Mouse (Mus musculus): ENCODE results near the gene Mt3.

DNA sequence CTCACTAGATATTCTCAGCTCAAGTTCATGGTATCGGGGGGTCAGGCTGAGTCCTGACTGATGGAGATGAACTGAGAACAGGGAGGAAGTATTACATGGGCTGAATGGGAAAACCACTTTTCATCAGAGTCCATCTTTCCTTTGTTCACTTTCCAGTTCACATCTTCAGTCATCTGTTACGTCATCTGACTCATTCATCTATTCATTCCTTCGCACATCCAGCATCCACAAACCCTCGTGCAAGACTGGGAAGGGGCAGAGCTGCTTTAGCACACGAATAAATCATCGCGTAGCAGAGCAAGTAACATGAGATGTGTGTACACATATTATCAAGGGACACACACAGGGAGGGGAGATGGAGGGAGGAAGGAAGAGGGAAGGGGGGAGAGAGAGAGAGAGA lies 16.2 kb upstream of the Mt3 start:
- TF ChIP-seq CTCF (IDR thresholded peaks at IDR 0.05; ENCODE audit: insufficient read depth, low read length) (no peak), POLR2A (IDR thresholded peaks at IDR 0.05; ENCODE audit: borderline replicate concordance, extremely low read depth, low read depth, low read length) (no peak)

Measured in lung, adult 2 months (tissue).